Mouse (Mus musculus) urinary bladder, adult 2 months (tissue): ENCODE measurements around the gene Hesx1. TPM values are rescaled to one million over a fixed set of nuclear protein-coding genes. Genes with fewer than 3 reads are reported as not detected.
A peak's percentile ranks its signal among the peaks of the same experiment; 100 is the strongest.
"Not testable (repeated sequence)": the region's sequence is repeated elsewhere in the genome, so short reads cannot be mapped to it uniquely, and the experiment has no call there.

ENCODE experiments used
- DNase-seq: peaks from one replicate; pipeline ENCODE4 v3.0.0; 2022; ENCODE audit warnings: low spot score
- polyA plus RNA-seq: library from polyadenylated mRNA; depleted of rRNA; stranded (reverse); fragments of >200 nt; gene quantifications from 2 replicates; pipeline ENCODE4 v1.2.3, GENCODE M21; 2012; rRNA removed

Hesx1 gene
- 0.15 and 0.21 TPM in 2 replicates for polyA plus RNA-seq

DNA sequence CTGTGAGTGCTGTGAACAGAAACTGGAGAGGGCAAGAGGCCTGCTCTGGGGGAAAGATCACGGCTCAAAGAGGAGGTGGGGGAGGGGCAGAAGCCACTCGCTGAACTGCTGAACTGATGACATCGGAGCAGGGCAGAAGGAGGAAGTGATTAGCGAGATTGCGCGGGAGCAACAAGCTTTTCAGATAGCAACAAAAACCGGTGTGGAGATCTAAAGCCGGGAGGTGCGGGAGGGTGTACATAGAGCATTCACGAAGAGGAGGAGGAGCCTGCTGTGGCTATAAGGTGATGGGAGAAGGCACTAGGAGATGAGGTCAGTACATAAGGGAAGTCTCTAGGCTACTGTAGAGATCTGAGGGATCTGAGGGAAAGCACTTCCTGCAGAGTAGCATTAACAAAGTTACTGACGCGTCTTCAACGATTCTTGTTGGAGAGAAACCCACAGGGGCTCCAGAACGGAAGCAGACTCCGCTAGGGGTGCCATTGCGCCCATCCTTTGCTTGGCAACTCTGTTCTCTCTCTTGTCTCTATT, at the start of gene Hesx1:
Gene Hesx1, plus strand, starts transcription at position 206 of the 531 bp plus-strand sequence.
- DNase-seq: no peak

DNA sequence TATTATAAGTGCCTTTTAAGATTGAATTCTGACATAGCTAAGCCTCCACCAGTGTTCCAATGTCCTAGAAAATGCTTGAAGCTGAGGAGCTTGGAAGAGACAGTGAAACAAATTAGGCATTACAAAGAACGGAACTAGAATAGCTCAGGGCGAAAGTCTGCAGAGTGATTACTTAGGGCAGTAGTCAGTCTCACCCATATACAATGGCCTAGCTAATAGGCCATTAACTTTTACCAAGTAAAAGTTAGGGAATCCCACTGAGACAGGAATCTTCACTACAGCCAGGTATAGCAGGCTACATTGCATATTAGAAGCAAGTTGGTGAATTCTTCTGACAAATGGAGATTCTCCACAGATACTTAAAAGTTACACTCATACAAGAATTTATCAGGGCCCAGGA, 38.1 kb upstream of the Hesx1 start:
- DNase-seq: not testable (repeated sequence)

GRCm38 (mm10) chr14:26960518-26960917, 33.7 kb upstream of the Hesx1 start:
- DNase-seq: no peak

DNA sequence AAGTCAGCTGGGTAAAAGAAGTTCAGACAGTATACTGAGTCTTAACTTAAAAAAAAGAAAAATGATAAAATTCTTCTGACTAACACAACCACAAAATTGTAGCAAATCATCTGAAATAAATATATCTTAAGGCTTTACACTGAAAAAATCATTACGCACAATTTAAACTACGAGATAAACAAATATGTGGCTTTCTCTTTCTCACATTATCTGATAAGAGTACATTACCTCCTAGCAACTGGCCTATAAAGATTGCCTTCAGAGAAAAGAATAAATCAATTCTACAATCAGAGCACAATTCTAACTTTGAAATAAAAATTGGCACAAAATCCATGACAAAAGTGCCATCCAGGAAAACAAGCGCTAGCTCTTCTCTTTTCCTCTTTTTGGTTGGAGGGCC, 25.1 kb upstream of the Hesx1 start:
- DNase-seq: no peak

- DNase-seq: no peak
Observed at GRCm38 (mm10) chr14:26969856-26970407, 24.3 kb upstream of the Hesx1 start.

DNA sequence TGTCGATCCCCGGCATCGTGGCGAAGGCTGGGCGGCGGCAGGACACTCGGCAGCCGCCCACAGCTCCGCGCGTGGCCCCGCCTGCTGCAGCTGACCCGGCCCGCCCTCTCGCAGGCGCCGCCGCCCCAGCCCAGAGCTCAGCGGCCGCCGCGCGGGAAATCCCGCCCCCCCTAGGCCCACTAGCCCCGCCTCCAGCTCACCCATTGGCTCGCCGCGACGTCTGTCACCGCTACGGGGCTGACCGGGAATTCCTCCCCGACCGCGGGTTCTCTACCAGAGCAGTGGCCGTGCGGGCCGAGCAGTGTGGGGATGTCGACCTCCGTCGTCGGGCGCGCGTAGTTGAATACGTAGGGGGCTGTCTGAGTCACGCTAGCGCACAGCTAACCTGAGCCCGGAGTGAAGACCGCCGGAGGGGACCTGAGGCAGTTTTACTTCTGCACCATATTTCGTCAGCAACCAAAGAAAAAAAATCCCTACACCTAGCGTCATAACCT, 23.7 kb upstream of the Hesx1 start:
- DNase-seq: peak; percentile 97

GRCm38 (mm10) chr14:26971106-26971789, 23.0 kb upstream of the Hesx1 start, which contains the start of gene Appl1:
TSS of gene Appl1 (minus strand) at chr14:26971232.
- no peak for DNase-seq

GRCm38 (mm10) chr14:26973089-26973488, 21.1 kb upstream of the Hesx1 start:
- DNase-seq: no peak

- no peak for DNase-seq
Observed at GRCm38 (mm10) chr14:26975490-26975889, 18.7 kb upstream of the Hesx1 start.

DNA sequence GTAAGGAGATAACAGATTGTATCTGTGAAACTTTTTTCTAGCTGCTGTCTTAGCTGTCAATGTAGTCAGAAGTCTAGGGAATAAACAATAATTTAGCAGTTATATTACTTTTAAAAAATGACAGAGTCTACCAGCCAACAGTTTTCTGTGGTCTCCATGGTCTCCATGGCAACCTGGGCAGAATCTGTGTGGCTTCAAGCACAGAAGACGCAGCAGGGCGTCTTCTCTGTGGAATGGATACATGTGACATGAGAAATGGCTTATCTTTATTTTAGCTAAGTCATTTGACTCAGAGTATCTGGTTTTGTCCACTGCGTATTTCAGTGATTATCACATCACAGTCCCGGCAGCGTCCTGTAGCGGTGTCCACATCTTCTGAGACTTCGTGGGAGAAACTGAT, 18.0 kb upstream of the Hesx1 start:
- no peak for DNase-seq

- no peak for DNase-seq
Observed at GRCm38 (mm10) chr14:26977500-26977899, 16.7 kb upstream of the Hesx1 start.

GRCm38 (mm10) chr14:26979808-26980207, 14.4 kb upstream of the Hesx1 start:
- no peak for DNase-seq

DNA sequence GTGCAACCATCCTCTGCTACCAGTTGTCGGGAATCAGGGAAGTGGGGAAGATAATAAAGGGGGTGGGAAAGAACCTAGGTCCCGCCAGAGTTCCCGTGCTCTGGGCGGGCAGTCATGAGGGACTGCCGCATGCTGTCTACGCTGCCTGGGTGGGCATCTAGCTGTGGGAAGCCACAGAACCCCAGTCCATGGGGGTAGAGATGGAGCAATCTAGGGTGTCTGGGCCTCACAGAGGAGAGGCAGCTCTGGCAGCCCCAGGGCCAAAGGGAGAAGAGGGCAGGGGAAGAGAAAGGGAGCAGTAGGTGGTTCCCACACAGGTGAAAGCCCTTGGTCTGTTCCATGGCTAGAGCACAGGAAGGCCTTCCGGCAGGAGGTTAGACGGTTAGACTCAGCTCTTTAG, 13.2 kb upstream of the Hesx1 start:
- no peak for DNase-seq

DNA sequence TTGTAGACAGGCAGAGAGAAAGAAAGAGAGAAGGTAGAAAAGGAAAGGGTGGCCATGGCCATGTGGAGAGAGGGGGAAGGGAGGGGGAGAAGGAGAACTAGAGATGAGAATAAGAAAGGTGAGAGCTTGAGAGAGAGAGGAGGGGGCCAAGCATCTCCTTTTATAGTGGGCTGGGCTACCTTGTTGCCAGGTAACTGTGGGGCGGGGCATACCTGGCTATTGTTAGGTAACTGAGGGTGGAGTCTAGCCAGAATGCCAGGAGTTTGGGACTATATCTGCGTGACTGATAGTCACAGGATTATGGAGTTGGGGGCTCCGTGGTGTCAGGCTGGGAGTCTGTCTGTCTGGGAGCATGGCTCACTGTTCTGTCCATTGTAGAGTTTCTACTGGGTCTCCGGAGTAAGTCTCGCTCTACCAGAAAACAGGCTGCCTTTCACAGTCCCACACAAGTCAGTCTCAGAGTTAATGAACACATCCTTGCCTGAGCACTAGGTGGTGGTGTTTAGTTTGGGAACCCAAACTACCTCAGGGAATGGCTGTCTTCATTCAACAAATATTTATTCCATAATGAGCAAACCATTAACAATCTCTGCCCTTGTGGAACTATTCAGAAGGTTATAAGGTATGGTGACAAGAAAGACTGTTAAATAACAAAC, 12.6 kb upstream of the Hesx1 start:
- DNase-seq: no peak

- no peak for DNase-seq
Observed at GRCm38 (mm10) chr14:26982150-26982530, 12.1 kb upstream of the Hesx1 start.

DNA sequence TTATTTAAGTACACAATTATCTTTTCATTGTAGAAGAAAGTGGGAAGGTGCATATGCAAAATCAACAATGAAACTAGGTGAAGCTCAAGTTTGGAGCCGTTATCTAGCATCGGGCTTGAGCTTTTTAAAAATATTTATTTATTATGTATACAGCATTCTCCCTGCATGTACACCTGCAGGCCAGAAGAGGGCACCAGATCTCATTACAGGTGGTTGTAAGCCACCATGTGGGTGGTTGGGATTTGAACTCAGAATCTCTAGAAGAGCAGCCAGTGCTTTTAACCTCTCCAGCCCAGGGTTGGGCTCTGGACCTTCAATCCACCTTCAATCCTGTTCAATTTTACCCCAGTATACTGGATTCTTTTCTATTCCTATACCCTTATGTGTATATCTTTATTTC, 5.5 kb upstream of the Hesx1 start:
- DNase-seq: no peak

GRCm38 (mm10) chr14:26991622-26992021, 2.6 kb upstream of the Hesx1 start:
- DNase-seq: no peak

GRCm38 (mm10) chr14:26993427-26993826, 789 bp upstream of the Hesx1 start:
- no peak for DNase-seq

DNA sequence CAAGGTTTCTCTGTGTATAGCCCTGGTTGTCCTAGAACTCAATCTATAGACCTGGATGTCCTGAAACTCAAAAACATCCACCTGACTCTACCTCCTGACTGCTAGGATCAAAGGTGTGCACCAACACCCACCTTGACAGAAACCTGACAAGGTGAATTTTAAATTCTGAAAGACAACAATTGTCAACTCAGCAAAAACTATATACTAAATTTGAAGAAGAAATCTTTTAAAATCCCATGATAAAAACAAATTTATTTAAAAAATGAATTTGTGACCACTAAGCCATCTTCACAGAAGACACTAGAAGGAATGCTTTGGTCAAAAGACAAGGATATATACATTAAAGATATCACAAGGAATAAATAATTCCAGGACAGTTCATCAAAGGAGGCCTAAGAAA, 2.0 kb downstream of the Hesx1 start:
- DNase-seq: no peak

DNA sequence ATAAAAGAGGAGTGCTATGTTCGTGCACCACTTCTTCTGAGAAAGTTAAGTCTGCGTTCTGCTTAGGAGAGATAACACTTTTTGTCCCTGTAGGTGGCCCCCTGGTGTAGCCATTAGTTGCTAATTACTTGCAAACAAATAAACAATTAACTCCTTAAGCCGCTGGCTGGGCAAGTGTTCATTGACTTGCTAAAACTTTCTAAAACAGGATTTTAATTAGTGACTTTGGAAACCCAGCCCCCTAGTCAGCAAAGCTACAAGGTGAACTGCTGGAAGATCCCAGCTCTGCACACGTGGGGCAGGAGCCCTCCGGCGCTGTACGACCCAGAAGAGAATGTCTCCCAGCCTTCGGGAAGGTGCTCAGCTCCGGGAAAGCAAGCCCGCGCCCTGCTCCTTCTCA, 6.2 kb downstream of the Hesx1 start:
- DNase-seq: no peak

DNA sequence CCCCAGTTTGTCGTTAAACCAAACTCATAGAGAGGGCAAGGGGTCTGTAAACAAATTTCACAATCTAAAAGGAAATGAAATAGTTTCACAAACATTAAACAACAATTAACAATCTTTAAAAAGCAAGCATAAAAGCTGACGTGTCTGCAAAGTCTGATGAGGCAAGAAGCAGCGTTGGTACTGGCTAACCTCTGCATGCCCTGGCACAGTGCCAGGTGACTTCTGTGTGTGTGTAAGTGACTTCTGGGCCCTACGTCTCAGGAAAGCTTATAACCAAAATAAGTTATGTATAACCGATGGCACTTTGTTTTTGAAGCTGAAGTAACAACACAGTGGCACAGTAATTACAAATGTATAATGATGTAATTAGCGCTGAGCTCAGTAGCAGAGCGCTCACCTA, 10.7 kb downstream of the Hesx1 start:
- DNase-seq: no peak

DNA sequence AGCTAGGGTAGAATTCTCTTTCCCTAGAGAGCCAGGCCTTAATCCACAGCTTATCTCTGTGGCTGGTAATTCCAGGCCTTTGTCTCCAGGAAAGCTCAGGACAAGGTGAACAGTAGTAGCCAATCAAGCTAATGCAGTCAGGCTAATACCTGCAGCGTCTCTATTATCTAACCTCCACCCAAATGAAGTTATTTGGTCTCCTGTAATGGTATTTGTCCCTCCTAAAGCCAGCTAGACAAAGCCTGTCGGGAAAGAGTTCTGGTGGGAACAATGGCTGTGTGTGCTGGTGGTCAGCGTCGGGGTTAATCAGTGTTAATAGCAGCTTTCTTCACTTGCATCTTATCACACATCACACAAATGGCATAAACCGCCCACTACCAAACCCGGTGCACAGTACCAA, 11.7 kb downstream of the Hesx1 start:
- no peak for DNase-seq

DNA sequence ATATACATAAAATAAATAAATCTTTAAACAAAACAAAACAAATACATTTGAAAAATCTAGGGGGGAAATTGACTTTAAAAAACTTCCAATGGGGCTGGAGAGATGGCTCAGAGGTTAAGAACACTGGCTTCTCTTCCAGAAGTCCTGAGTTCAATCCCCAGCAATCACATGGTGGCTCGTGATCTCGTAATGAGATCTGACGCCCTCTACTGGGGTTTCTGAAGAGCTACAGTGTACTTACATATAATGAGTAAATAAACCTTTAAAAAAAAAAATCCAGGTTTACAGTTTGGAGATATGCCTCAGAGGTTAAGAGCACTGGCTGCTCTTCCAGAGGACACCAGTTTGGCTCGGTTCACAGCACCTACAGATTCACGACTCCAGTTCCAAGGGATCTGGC, 17.3 kb downstream of the Hesx1 start:
- DNase-seq: no peak
